Mouse (Mus musculus): Measurements from ENCODE around the gene Gdf15. TPM values are rescaled to one million over a fixed set of nuclear protein-coding genes. Genes with fewer than 3 reads are reported as not detected.

Gdf15 gene
- total and polyA plus RNA-seq, 2 experiments from 2014 or later = 0.41 to 1.7 TPM

DNA sequence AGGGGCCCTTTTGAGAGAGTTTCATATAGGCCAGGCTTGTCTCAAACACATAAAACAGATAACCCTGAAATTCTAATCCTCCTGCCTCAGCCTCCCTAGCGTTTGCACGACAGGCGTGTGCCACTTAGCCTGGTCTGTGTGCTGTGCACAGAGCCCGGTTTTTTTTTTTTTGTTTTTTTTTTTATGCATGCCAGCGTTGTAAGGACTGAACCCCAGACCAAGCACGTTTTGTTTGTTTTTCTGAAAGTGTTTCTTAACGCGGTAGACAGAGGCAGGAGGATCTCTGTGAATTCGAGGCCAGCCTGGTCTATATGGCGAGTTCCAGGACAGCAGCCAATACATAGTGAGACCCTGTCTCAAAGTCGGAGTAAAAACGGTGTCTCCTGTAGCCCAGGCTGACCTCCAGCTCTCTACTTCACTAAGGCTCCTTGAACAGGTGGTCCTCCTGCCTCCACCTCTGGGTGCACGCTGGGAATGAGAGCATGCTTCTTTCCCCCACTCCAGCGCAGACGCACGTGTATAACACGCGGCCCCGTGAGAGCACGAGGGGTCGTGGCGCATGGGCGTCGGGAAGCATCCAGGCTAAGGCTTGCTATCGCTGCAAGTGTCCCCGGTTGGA is 23.4 kb downstream of the Gdf15 start, which contains the start of gene Ssbp4:
TSS of gene Ssbp4 (minus strand) at position 124 of the 619 bp plus-strand sequence.
- Histone ChIP-seq H3K4me1 (ENCODE audit: insufficient read depth, low read length) (peaks cover 25% of the 10 kb centered on the region), H3K4me2 (ENCODE audit: low read depth, low read length) (peak within 1 kb of the TSS; percentile 78), H3K36me3 (ENCODE audit: insufficient read depth, low read length) (no peaks in the 10 kb centered on the region), H3K27me3 (ENCODE audit: insufficient read depth, low read length) (no peaks in the 10 kb centered on the region), H3K4me3 (ENCODE audit: low read length) (peak within 1 kb of the TSS; percentile 59), H3K9me3 (ENCODE audit: low read length) (no peaks in the 10 kb centered on the region), H3K27ac (peak within 1 kb of the TSS; percentile 80), H3K9ac (replicated peaks; ENCODE audit: low read length) (peak within 1 kb of the TSS; percentile 76)
- DNase-seq (ENCODE audit: low spot score) = no peak
- peak; percentile 7; the same call in 1 of the 2 replicates for ATAC-seq
- 6% methylated on average over 26 of the region's 26 CpGs for WGBS
- no peak for TF ChIP-seq CTCF (IDR thresholded peaks at IDR 0.05; ENCODE audit: low read depth)

GRCm38 (mm10) chr8:70607898-70608748 is 24.1 kb downstream of the Gdf15 start:
- Histone ChIP-seq H3K4me1 (ENCODE audit: insufficient read depth, low read length) (peaks cover 25% of the 10 kb centered on the region), H3K9me3 (ENCODE audit: low read length) (no peaks in the 10 kb centered on the region), H3K36me3 (ENCODE audit: insufficient read depth, low read length) (no peaks in the 10 kb centered on the region), H3K9ac (replicated peaks; ENCODE audit: low read length) (peak overlapping the region; percentile 76), H3K4me3 (ENCODE audit: low read length) (peak overlapping the region; percentile 59), H3K27ac (peak overlapping the region; percentile 80), H3K4me2 (ENCODE audit: low read depth, low read length) (peak overlapping the region; percentile 78), H3K27me3 (ENCODE audit: insufficient read depth, low read length) (no peaks in the 10 kb centered on the region)
- 1% methylated on average over 81 of the region's 84 CpGs for WGBS
- TF ChIP-seq CTCF (IDR thresholded peaks at IDR 0.05; ENCODE audit: low read depth) = no peak
- peak; percentile 72 for ATAC-seq
- DNase-seq (ENCODE audit: low spot score) = peak; percentile 86

GRCm38 (mm10) chr8:70607603-70607897 is 24.7 kb downstream of the Gdf15 start:
- no peak for DNase-seq (ENCODE audit: low spot score)
- Histone ChIP-seq H3K4me1 (ENCODE audit: insufficient read depth, low read length) (peaks cover 25% of the 10 kb centered on the region), H3K36me3 (ENCODE audit: insufficient read depth, low read length) (no peaks in the 10 kb centered on the region), H3K4me3 (ENCODE audit: low read length) (peak overlapping the region; percentile 59), H3K27me3 (ENCODE audit: insufficient read depth, low read length) (no peaks in the 10 kb centered on the region), H3K27ac (peak overlapping the region; percentile 80; the same call in 1 of the 2 replicates), H3K9ac (replicated peaks; ENCODE audit: low read length) (peak overlapping the region; percentile 76), H3K4me2 (ENCODE audit: low read depth, low read length) (peak overlapping the region; percentile 78), H3K9me3 (ENCODE audit: low read length) (no peaks in the 10 kb centered on the region)
- TF ChIP-seq CTCF (IDR thresholded peaks at IDR 0.05; ENCODE audit: low read depth) = no peak
- peak; percentile 1; the same call in 1 of the 2 replicates for ATAC-seq
- 26% methylated on average over 6 of the region's 6 CpGs for WGBS

- Histone ChIP-seq H3K9ac (replicated peaks; ENCODE audit: low read length) (peak overlapping the region; percentile 76), H3K4me1 (ENCODE audit: insufficient read depth, low read length) (peaks cover 25% of the 10 kb centered on the region), H3K27me3 (ENCODE audit: insufficient read depth, low read length) (no peaks in the 10 kb centered on the region), H3K36me3 (ENCODE audit: insufficient read depth, low read length) (no peaks in the 10 kb centered on the region), H3K27ac (peak overlapping the region; percentile 80; the same call in 1 of the 2 replicates), H3K4me3 (ENCODE audit: low read length) (peak overlapping the region; percentile 59), H3K9me3 (ENCODE audit: low read length) (no peaks in the 10 kb centered on the region), H3K4me2 (ENCODE audit: low read depth, low read length) (peak overlapping the region; percentile 78)
- ATAC-seq (no peak), DNase-seq (ENCODE audit: low spot score) (no peak)
- 60% methylated on average over 18 of the region's 18 CpGs for WGBS
- TF ChIP-seq CTCF (IDR thresholded peaks at IDR 0.05; ENCODE audit: low read depth) = no peak
These were observed 25.3 kb downstream of the Gdf15 start for GRCm38 (mm10) chr8:70606780-70607602.

- ATAC-seq (no peak), DNase-seq (ENCODE audit: low spot score) (no peak)
- Histone ChIP-seq H3K27ac (no peak overlapping the region), H3K4me2 (ENCODE audit: low read depth, low read length) (peak overlapping the region; percentile 78; the same call in 1 of the 2 replicates), H3K9ac (replicated peaks; ENCODE audit: low read length) (no peak overlapping the region), H3K9me3 (ENCODE audit: low read length) (no peaks in the 10 kb centered on the region), H3K27me3 (ENCODE audit: insufficient read depth, low read length) (no peaks in the 10 kb centered on the region), H3K4me3 (ENCODE audit: low read length) (no peak overlapping the region), H3K36me3 (ENCODE audit: insufficient read depth, low read length) (no peaks in the 10 kb centered on the region), H3K4me1 (ENCODE audit: insufficient read depth, low read length) (peaks cover 24% of the 10 kb centered on the region)
- 87% methylated on average over 9 of the region's 9 CpGs for WGBS
- TF ChIP-seq CTCF (IDR thresholded peaks at IDR 0.05; ENCODE audit: low read depth) = no peak
These were observed 26.1 kb downstream of the Gdf15 start for GRCm38 (mm10) chr8:70605871-70606779.
